Mouse (Mus musculus) hindbrain, embryonic 12.5 days (tissue): ENCODE measurements at regions not wholly inside any gene's neighbourhood (a gene's known extent, or its start where the extent isn't known, plus 50 kb on each side); places are given as distances from the start of the nearest gene placed in this dataset.

Experiments
- ATAC-seq: fragments of 200-750 bp; cut with Nextera tagmentation; 2 replicates; pipeline ENCODE4 v1.8.0; 2017; ENCODE audit warnings: moderate TSS enrichment; ENCODE audit not compliant: low FRiP score
- H3K27ac ChIP-seq: fragments of 300-500 bp; sonication (generic); 2 replicates; pipeline ENCODE4 v1.5.1; 2016; ENCODE audit warnings: mild to moderate bottlenecking
- H3K27me3 ChIP-seq: fragments of 300-500 bp; sonication (generic); 2 replicates; pipeline ENCODE4 v1.6.1; 2016; ENCODE audit warnings: mild to moderate bottlenecking
- H3K36me3 ChIP-seq: fragments of 300-500 bp; sonication (generic); 2 replicates; pipeline ENCODE4 v1.6.1; 2016; ENCODE audit warnings: mild to moderate bottlenecking
- H3K4me1 ChIP-seq: fragments of 300-500 bp; sonication (generic); 2 replicates; pipeline ENCODE4 v1.6.1; 2016
- H3K4me2 ChIP-seq: fragments of 300-500 bp; sonication (generic); replicated peaks from 2 replicates; pipeline ENCODE4 v1.6.1; 2016; ENCODE audit warnings: mild to moderate bottlenecking
- H3K4me3 ChIP-seq: fragments of 300-500 bp; sonication (generic); 2 replicates; pipeline ENCODE4 v1.5.1; 2016; ENCODE audit warnings: mild to moderate bottlenecking
- H3K9ac ChIP-seq: fragments of 300-500 bp; sonication (generic); 2 replicates; pipeline ENCODE4 v1.6.1; 2016; ENCODE audit warnings: mild to moderate bottlenecking, moderate library complexity
- H3K9me3 ChIP-seq: fragments of 300-500 bp; sonication (generic); replicated peaks from 2 replicates; pipeline ENCODE4 v1.6.1; 2016; ENCODE audit warnings: mild to moderate bottlenecking
- WGBS: fragments of 180-500 bp; shearing (Covaris S2); methylation state at CpG from one replicate; pipeline ENCODE4 v1.1.7; 2016; 5-methylcytosine and 5-hydroxymethylcytosine counted together

DNA sequence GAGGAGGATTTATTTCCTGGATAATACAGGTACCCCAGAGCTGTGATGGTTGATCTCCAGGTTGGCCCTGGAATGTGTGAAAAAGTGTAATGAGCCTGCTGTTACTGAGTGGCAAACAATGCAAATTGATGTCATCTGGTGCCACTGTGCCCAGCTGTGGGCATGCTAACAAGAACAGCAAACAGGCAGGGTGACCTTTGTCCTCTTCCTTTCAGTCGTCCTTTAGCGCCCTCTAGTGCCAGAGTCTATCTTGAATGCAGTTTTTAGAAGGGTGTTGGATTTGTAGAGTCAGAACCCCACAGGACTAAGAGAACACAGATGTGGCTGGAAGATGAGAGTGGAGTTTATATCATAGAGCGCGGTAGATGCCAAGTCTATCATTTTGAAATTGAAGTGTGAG lies 164.3 kb downstream of the Sdhaf3 start:
- Histone ChIP-seq H3K36me3 (no peaks in the 10 kb centered on the region), H3K9me3 (no peaks in the 10 kb centered on the region), H3K27me3 (no peaks in the 10 kb centered on the region), H3K4me2 (no peak overlapping the region), H3K27ac (no peak overlapping the region), H3K9ac (no peak overlapping the region), H3K4me3 (no peak overlapping the region), H3K4me1 (no peaks in the 10 kb centered on the region)
- ATAC-seq: no peak
- WGBS: 31% methylated on average over 4 of the region's 4 CpGs

DNA sequence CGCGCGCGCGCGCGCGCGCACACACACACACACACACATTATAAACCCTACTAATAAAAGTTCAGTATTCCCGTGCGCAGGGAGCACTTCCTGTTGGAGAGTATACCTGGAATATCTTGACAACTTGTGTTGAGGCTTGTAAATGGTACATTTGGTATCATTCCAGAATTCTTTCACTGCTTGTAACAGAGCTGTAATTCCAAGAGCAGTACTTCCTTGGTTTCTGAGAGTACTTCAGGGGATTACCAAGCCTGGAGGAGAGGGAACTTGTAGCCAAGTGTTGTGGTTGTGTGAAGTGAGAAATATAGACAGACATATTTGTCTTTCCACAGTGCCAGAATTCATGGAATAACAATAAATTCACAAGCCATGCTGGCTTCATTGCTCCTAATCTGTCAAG lies 177.2 kb downstream of the Sdhaf3 start:
- Histone ChIP-seq H3K27me3 (no peaks in the 10 kb centered on the region), H3K27ac (no peak overlapping the region), H3K36me3 (no peaks in the 10 kb centered on the region), H3K4me3 (no peak overlapping the region), H3K4me2 (no peak overlapping the region), H3K4me1 (no peaks in the 10 kb centered on the region), H3K9ac (no peak overlapping the region), H3K9me3 (no peaks in the 10 kb centered on the region)
- no peak for ATAC-seq
- 94% methylated on average over 2 of the region's 11 CpGs for WGBS

DNA sequence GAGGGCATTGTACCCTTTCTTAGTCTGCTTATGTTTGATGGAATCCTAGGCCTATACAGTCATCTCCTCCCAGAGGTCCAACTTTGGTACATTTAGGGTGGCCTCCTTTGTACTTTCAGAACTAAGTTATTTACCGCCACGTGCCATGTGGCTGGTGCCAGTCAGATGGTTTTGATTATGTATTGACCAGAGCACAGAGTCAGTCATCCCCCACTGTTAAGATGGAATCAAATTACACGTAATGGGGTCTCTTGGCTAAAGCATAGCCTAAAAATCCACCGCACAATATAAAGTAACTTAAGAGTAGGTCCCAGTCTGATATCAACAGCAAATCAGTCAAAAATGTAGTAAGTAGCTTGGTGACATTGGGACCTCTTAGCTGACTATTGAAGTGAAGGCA lies 178.3 kb downstream of the Sdhaf3 start:
- H3K9me3 ChIP-seq: no peaks in the 10 kb centered on the region
- H3K9ac ChIP-seq: no peak overlapping the region
- 78% methylated on average over 4 of the region's 4 CpGs for WGBS
- H3K4me2 ChIP-seq: no peak overlapping the region
- no peak overlapping the region for H3K4me3 ChIP-seq
- H3K36me3 ChIP-seq: no peaks in the 10 kb centered on the region
- H3K27me3 ChIP-seq: no peaks in the 10 kb centered on the region
- H3K4me1 ChIP-seq: no peaks in the 10 kb centered on the region
- H3K27ac ChIP-seq: no peak overlapping the region
- ATAC-seq: no peak

DNA sequence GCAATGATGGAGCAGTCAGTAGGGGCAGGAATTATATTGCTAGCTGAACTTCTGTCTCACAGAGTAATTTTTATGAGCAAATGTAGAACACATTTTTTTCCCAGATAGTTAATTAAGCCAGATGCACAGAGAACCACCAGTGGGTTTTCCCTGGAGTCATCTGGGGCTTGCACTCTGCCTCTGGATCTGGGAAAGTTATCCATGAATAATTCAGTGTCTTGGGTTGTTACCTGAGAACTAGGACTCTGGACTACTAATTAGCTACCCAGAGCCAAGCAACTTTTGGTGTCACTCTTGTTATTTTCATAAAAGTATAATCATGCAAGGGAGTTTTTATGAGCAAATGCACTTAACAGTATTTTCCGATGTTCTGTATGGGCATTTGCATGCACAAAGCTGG lies 179.1 kb downstream of the Sdhaf3 start:
- no peaks in the 10 kb centered on the region for H3K4me1 ChIP-seq
- H3K4me2 ChIP-seq: no peak overlapping the region
- ATAC-seq: no peak
- H3K9me3 ChIP-seq: no peaks in the 10 kb centered on the region
- no peaks in the 10 kb centered on the region for H3K36me3 ChIP-seq
- H3K4me3 ChIP-seq: no peak overlapping the region
- H3K27ac ChIP-seq: no peak overlapping the region
- H3K27me3 ChIP-seq: no peaks in the 10 kb centered on the region
- no peak overlapping the region for H3K9ac ChIP-seq
- 98% methylated on average over 1 of the region's 1 CpGs for WGBS

DNA sequence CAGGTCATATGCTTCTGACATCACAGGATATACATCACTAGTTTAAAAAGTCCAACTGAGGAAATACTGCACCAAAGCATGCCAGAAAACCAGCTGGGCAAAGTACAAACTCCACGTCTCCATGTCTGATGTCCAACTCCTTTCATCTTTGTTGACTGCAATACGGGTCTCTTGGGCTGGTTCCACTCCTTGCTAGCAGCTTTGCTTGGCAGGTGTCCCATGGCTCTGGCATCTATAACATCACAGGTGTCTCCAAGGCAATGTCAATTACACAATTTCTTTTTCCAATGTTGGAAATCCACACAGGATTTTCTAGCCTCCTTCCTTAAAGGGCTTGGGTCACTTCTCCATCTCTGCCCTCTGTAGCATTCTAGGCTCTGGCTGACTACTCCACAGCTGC lies 225.9 kb downstream of the Sdhaf3 start:
- Histone ChIP-seq H3K36me3 (no peaks in the 10 kb centered on the region), H3K9ac (no peak overlapping the region), H3K4me3 (no peak overlapping the region), H3K9me3 (no peaks in the 10 kb centered on the region), H3K4me2 (no peak overlapping the region), H3K27me3 (no peaks in the 10 kb centered on the region), H3K4me1 (no peaks in the 10 kb centered on the region), H3K27ac (no peak overlapping the region)
- no peak for ATAC-seq
- 91% methylated on average over 2 of the region's 2 CpGs for WGBS

DNA sequence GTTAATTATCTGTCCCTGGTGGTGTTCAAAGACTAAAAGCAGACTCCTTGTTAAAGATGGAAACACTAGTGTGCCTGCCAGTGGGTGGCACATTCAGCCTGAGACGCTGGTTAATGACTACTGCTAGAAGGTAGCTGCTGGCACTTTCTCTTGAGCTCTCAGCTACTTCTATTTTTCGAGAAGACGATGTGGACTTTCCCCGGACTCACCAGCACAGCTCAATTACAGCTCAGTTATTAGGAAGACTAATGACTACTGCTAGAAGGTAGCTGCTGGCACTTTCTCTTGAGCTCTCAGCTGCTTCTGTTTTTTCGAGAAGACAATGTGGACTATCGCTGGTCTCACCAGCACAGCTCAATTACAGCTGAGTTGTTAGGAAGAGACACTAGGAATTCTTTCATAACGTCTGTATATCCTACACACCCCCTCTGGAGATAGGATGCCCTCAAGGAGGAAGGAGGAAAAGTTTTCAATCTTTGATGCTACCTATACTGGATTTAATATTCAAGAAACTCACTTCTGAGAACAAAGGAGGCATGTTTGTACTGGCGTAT lies 243.3 kb downstream of the Sdhaf3 start:
- Histone ChIP-seq H3K9me3 (no peaks in the 10 kb centered on the region), H3K4me2 (no peak overlapping the region), H3K27ac (no peak overlapping the region), H3K27me3 (no peaks in the 10 kb centered on the region), H3K4me1 (no peaks in the 10 kb centered on the region), H3K36me3 (no peaks in the 10 kb centered on the region), H3K4me3 (no peak overlapping the region), H3K9ac (no peak overlapping the region)
- WGBS: 64% methylated on average over 8 of the region's 8 CpGs
- no peak for ATAC-seq

DNA sequence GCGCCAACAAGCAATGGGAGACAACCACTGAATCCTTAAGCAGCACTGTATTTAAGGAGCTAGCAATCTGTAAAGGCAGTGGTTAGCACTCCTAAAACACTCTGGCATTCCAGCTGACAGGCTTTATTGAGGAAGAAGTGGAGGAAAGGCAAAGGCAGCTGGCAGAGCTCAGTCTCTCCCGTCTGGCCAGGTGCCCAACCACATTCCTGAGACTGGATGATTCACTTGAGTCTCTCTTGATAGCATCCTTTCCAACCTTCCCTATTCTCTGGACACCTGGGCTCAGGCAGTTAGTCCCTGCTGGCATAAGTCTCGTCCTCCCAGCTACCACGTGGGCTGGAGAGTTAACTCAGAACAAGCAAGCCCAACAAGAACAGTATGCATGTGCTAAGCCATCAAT lies 260.1 kb downstream of the Sdhaf3 start:
- no peak overlapping the region for H3K9ac ChIP-seq
- H3K36me3 ChIP-seq: no peaks in the 10 kb centered on the region
- no peak for ATAC-seq
- no peak overlapping the region for H3K4me3 ChIP-seq
- no peaks in the 10 kb centered on the region for H3K27me3 ChIP-seq
- no peak overlapping the region for H3K4me2 ChIP-seq
- no peak overlapping the region for H3K27ac ChIP-seq
- WGBS: 71% methylated on average over 4 of the region's 4 CpGs
- no peaks in the 10 kb centered on the region for H3K9me3 ChIP-seq
- H3K4me1 ChIP-seq: no peaks in the 10 kb centered on the region

DNA sequence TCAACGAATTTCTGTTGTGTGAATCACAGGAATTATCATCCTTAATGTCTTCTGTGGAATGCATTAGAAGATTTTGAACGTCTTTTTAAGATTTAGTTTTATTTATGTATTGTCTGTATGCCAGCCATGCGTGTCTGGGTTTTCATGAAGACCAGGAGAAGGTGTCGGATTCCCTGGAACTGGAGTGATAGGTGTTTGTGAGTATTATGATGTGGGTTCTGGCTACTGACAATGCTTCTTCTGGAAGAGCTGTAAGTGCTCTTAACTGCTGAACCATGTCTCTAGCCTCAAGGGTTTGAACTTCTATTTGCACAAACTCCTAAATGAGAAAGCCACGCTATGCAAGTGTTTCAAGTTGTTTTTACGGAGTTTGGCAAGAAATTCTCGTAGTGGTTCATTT lies 296.5 kb downstream of the Sdhaf3 start:
- Histone ChIP-seq H3K27ac (no peak overlapping the region), H3K4me3 (no peak overlapping the region), H3K4me1 (no peaks in the 10 kb centered on the region), H3K9me3 (no peaks in the 10 kb centered on the region), H3K36me3 (no peaks in the 10 kb centered on the region), H3K27me3 (no peaks in the 10 kb centered on the region), H3K4me2 (no peak overlapping the region), H3K9ac (no peak overlapping the region)
- ATAC-seq: no peak
- 74% methylated on average over 7 of the region's 7 CpGs for WGBS

DNA sequence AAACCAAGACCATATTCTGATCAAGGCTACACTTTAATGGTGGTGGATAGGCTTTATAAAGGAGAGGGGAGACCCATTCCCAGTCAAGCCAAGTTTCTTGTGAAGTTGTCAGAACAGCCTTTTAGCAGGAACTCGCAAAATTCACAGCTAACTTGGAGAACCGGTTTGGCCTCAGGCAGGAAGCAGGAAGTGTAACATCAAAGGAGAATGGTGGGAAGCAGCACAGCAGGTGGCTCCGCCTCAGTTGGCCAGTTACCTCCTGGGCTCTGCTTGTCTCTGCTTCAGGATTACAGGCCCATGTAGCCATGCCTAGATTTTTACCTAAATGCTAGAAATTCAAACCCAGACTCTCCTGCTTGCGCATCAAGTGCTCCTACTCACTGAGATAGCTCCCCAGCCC lies 277.2 kb upstream of the Tac1 start:
- Histone ChIP-seq H3K4me2 (no peak overlapping the region), H3K9ac (no peak overlapping the region), H3K4me1 (no peaks in the 10 kb centered on the region), H3K27me3 (no peaks in the 10 kb centered on the region), H3K27ac (no peak overlapping the region), H3K4me3 (no peak overlapping the region), H3K9me3 (no peaks in the 10 kb centered on the region), H3K36me3 (no peaks in the 10 kb centered on the region)
- ATAC-seq: no peak
- WGBS: 57% methylated on average over 4 of the region's 4 CpGs

DNA sequence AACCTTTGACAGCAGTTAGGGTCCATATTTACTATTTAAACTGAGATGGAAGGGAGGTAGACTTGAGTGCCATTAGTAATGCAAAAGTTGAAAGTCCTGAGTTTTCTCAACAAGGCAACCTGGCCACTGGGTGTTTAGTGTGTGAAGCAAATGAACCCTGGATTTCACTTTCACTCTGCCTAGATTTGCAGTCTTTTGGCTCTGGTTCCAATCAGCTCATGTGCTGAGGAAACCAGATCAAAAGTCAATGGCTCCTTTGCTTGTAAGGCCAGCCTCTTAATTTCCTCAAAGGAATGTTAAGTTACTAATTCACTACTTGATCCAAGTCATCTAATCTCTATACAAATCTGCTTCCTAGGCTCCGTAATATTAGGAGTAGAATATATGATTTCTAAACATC lies 247.7 kb upstream of the Tac1 start:
- no peak overlapping the region for H3K27ac ChIP-seq
- H3K9ac ChIP-seq: no peak overlapping the region
- H3K4me3 ChIP-seq: no peak overlapping the region
- no peaks in the 10 kb centered on the region for H3K27me3 ChIP-seq
- H3K4me2 ChIP-seq: no peak overlapping the region
- no peaks in the 10 kb centered on the region for H3K4me1 ChIP-seq
- 90% methylated on average over 1 of the region's 1 CpGs for WGBS
- H3K36me3 ChIP-seq: no peaks in the 10 kb centered on the region
- H3K9me3 ChIP-seq: no peaks in the 10 kb centered on the region
- ATAC-seq: no peak

DNA sequence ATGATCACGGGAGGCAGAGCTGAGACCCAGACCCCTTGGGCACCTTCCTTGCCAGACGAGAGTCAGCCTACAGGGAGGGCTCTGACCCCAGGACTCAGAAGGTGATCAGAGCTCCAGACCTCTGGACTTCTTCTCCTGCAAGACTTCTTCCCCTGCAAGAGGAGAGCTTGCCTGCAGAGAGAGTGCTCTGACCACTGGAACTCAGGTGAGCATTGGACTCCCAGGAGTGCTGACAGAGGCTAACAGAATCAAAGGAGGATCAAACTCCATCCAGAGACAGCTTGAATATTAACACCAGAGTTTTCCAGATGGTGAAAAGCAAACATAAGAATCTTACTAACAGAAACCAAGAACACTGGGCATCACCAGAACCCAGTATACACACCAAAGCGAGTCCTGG lies 241.2 kb upstream of the Tac1 start:
- Histone ChIP-seq H3K9ac (no peak overlapping the region), H3K4me1 (no peaks in the 10 kb centered on the region), H3K4me3 (no peak overlapping the region), H3K36me3 (no peaks in the 10 kb centered on the region), H3K9me3 (no peaks in the 10 kb centered on the region), H3K4me2 (no peak overlapping the region), H3K27ac (no peak overlapping the region), H3K27me3 (no peaks in the 10 kb centered on the region)
- 76% methylated on average over 3 of the region's 3 CpGs for WGBS
- ATAC-seq: no peak

DNA sequence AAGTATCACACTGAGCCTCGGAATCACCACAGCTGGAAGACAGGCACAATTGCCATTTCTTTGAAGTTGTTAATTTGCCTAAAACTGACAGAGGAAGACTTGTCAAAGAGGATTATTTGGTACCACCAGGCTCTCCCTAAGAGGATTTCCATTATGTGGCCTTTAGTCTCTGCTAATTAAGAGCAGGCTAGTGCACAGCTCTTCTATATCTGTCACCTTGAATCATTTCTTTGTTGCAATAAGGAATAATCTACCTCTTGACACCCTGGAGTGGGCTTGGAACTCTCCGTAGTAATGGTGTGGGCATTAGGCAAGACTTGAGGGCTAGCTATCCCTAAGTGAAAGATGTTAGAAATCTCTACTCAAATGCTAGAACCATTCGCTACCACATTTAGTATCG lies 227.7 kb upstream of the Tac1 start:
- WGBS: 57% methylated on average over 4 of the region's 4 CpGs
- no peak overlapping the region for H3K27ac ChIP-seq
- no peaks in the 10 kb centered on the region for H3K9me3 ChIP-seq
- H3K27me3 ChIP-seq: no peaks in the 10 kb centered on the region
- no peak for ATAC-seq
- H3K36me3 ChIP-seq: no peaks in the 10 kb centered on the region
- no peak overlapping the region for H3K4me3 ChIP-seq
- H3K9ac ChIP-seq: no peak overlapping the region
- H3K4me1 ChIP-seq: no peaks in the 10 kb centered on the region
- no peak overlapping the region for H3K4me2 ChIP-seq

DNA sequence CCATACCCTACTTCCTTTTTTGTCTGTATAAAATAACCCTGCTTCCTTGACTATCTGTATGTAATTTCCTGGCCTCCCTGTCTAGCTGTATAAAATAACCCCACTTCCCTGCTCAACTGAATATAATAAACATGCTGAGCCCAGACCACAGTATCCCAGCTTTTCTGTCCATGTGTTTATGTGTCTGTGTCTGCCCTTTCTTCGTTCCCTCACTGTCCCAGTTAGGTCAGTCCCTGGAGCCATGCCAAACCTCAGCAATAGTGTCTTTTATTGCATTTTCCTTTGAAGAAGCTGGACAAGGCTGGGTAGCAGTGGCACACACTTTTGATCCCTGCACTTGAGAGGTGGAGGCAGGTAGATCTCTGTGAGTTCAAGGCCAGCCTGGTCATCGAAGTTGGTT lies 198.0 kb upstream of the Tac1 start:
- 68% methylated on average over 2 of the region's 2 CpGs for WGBS
- H3K27ac ChIP-seq: no peak overlapping the region
- H3K27me3 ChIP-seq: no peaks in the 10 kb centered on the region
- ATAC-seq: no peak
- H3K4me3 ChIP-seq: no peak overlapping the region
- no peaks in the 10 kb centered on the region for H3K9me3 ChIP-seq
- no peaks in the 10 kb centered on the region for H3K4me1 ChIP-seq
- no peak overlapping the region for H3K9ac ChIP-seq
- H3K36me3 ChIP-seq: no peaks in the 10 kb centered on the region
- H3K4me2 ChIP-seq: no peak overlapping the region

DNA sequence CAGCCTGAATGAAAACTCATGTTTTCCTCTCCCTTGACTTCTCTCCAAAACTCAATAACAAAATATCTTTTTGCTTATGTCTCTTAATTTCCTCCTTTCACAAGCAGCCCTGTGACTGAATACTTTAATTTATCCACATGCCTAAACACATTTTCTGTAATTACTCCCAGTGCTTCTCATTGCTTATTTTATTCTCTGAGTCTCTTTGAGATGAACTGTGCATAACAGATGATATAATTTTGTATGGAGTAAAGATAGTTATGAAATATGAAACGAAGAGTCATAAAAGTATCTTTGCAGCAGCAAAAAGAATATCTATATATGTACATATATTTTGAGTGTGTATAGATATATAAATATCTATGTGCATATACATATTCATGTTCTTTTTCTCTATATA lies 187.5 kb upstream of the Tac1 start:
- Histone ChIP-seq H3K36me3 (no peaks in the 10 kb centered on the region), H3K27ac (no peak overlapping the region), H3K27me3 (no peaks in the 10 kb centered on the region), H3K4me3 (no peak overlapping the region), H3K9me3 (no peaks in the 10 kb centered on the region), H3K4me2 (no peak overlapping the region), H3K9ac (no peak overlapping the region), H3K4me1 (no peaks in the 10 kb centered on the region)
- WGBS: 80% methylated on average over 1 of the region's 1 CpGs
- ATAC-seq: no peak
